Mouse (Mus musculus): ENCODE measurements at regions not wholly inside any gene's neighbourhood (a gene's known extent, or its start where the extent isn't known, plus 50 kb on each side); places are given as distances from the start of the nearest gene placed in this dataset.

- DNase-seq (ENCODE audit: low read depth, low spot score), result no peak
Observed at GRCm38 (mm10) chr4:40537859-40538258, 65.9 kb downstream of the Tmem215 start.

DNA sequence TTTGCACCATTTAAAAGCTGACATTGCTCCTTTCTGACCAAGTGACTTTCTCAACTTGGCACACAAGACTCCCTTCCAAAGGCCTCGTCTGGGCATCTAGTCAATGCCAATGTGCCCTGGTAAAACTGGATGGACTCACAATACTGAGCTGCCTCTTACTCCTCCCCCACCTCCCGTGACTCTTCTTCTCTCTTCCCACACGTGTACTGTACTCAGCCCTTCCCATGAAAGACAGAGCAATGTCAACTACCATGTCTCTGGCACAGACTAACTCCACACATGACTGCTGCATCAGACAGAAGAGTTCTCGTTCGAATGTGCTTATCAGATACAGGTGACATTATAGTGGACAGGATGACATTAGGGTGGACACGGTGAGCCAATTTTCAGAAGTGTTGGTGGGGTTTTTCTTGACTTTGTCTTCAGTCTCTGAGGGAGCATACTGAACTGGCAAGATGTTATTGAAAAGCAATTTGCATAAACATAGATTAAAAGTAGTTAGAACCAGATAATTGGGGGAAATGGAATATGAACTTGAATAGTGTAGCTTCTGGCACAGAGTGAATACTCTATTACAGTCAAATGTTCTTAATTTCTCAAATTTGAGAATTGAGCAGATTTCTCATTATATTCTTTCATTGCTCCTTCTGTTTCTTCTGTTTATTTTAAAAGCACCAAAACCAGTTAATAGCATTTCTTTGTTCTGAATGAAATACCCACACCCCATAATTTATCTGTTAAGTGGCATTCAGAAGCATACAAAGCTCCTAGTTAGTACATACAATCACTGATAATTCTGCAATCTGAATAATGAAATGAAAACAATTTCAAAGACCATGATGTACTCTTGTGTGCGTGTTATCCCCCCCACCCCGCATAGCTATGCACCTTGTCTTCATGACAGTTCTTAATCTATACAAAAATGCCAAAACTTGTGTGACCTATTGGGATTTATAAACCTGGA lies 71.4 kb downstream of the Tmem215 start:
- no peak for DNase-seq (ENCODE audit: low read depth, low spot score)

- DNase-seq (ENCODE audit: low read depth, low spot score), result no peak
Observed at GRCm38 (mm10) chr4:40544056-40544455, 72.1 kb downstream of the Tmem215 start.

- DNase-seq (ENCODE audit: low read depth, low spot score), result no peak
Observed at GRCm38 (mm10) chr4:40544806-40545205, 72.8 kb downstream of the Tmem215 start.

DNA sequence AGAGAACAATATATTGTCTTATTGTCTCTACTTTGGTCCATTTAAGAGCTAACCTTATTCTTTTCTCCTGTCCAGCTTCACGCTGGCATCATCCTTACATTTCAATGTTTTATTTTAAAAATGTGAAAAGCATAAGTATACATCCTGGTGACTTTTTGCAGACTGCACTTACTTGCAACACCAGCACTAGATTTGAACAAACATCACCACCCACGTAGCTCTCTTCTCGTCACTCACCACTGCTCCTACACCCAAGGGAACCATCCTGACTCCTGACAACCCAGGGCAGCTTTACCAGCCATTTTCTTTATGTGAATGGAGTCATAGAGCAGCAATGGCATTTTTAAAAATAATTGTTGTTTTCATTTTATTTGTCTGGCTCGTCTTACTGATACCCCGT lies 73.7 kb downstream of the Tmem215 start:
- DNase-seq (ENCODE audit: low read depth, low spot score), result no peak

GRCm38 (mm10) chr4:40559824-40560223 lies 87.8 kb downstream of the Tmem215 start:
- no peak for DNase-seq (ENCODE audit: low read depth, low spot score)

GRCm38 (mm10) chr4:40573300-40573699 lies 101.3 kb downstream of the Tmem215 start:
- DNase-seq (ENCODE audit: low read depth, low spot score), result no peak

GRCm38 (mm10) chr4:40575951-40576350 lies 104.0 kb downstream of the Tmem215 start:
- no peak for DNase-seq (ENCODE audit: low read depth, low spot score)

DNA sequence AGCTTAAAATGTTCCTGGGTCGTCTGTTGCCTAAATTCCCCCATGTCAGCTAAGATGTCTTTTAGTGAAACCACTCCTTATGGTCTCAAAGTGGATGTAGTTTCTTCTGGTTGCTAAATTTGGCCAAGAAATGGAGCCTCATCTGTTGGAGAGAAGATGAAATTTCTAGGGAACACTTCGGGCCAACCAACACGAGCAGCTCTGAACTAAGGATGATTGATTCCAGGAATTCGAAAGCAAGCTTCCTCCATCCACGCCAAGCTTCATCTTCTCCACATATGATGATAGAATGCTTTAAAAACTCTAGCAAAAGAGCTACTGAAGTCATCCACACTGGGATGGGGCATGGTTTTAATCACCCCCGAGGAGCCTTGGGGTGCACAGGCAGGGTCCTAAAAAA lies 112.5 kb downstream of the Tmem215 start:
- DNase-seq (ENCODE audit: low read depth, low spot score), result peak; percentile 12

DNA sequence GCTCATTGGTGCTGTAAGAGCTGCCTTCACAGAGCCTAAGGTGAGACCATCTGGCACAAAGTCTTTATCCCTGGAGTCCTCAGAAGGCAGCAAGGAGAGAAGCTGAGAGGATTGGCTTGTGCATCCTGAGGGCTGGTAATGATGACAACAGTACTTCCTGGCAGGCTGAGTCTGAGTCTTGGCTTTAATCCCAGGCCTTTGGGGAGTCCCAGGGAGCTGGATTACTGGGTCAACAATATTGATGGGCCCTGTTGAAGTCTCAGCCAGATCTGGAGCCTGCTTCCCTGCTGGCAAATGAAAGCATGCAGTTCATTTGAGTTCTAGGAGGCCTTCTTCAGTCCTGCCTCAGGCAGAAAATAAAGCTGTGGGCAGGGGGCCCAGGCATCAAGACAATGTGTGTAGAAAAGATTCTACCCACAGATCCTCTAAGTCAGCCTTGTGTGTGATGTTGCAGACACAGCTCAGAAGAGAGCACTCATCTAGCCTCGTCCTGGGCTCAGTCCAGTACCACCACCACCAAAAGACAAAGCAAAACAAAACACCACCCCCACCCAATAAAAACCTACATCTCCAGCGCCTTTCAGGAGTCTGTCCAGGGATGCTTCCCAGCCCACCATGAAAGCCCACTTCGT lies 113.1 kb downstream of the Tmem215 start:
- DNase-seq (ENCODE audit: low read depth, low spot score), result peak; percentile 3

- no peak for DNase-seq (ENCODE audit: low read depth, low spot score)
Observed at GRCm38 (mm10) chr4:40586045-40586444, 114.1 kb downstream of the Tmem215 start.

- peak; percentile 2 for DNase-seq (ENCODE audit: low read depth, low spot score)
Observed at GRCm38 (mm10) chr4:40587254-40587653, 115.3 kb downstream of the Tmem215 start.

DNA sequence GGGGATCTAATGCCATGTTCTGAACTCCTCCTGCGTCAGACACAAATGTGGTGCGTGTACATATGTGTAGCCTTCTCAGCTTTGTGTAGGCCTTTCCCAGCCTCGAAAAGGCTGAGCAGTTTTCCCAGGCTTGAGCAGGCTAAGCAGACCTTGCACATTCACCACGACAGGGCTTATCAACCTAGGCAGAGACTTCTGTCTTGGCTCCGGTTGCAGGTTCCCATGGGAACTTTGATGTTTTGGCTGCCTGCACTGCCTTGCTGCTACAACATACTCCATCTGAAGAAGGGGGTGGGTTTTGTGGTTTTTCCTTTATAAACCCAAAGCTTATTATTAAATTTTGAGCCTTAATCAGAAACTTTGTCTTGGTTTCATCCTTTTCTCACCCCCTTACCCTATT lies 109.2 kb downstream of the Aptx start:
- no peak for DNase-seq (ENCODE audit: low read depth, low spot score)

GRCm38 (mm10) chr4:40625024-40625423 lies 78.0 kb downstream of the Aptx start:
- no peak for DNase-seq (ENCODE audit: low read depth, low spot score)

- DNase-seq (ENCODE audit: low read depth, low spot score), result no peak
Observed at GRCm38 (mm10) chr4:40625911-40626310, 77.1 kb downstream of the Aptx start.
